Mouse (Mus musculus): Measurements from ENCODE around the gene Nadsyn1. TPM values are rescaled to one million over a fixed set of nuclear protein-coding genes. Genes with fewer than 3 reads are reported as not detected.

Nadsyn1 gene
- total and polyA plus RNA-seq, 3 experiments, result 7.4 to 10.0 TPM; not detected in 1

DNA sequence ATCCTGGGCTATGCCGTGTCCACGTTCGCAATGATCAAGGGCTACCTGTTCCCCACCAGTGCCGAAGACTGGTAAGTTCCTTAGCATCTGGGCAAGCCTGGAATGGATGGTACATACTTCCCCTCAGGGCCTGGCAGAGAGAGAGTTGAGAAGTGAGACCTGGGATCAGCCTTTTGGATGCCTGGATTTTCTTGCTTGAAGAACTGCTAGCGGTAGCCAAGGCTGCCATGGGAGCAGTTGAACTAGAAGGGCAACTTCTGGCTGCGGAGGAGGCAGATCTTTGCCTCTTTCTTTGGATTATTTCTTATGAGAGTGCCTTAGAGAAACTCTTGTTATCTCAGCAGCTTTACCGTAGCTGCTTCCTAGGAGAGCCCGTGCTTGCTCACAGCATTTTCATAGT lies 18.7 kb upstream of the Nadsyn1 start:
- TF ChIP-seq CTCF (IDR thresholded peaks at IDR 0.05 in 2 of 3, conservative IDR thresholded peaks at IDR 0.05 in 1 of 3; ENCODE audit: control insufficient read depth in 1 of 3, insufficient read depth in 1 of 3, low read depth in 2 of 3, low read length in 3 of 3, poor library complexity in 1 of 3, severe bottlenecking in 1 of 3), result no peak
- no peak for TF ChIP-seq E2F4 (IDR thresholded peaks at IDR 0.05; ENCODE audit: borderline replicate concordance, low read depth, low read length)
- TF ChIP-seq MXI1 (IDR thresholded peaks at IDR 0.05; ENCODE audit: low read depth, low read length), result no peak
- no peak for TF ChIP-seq KAT2A (conservative IDR thresholded peaks at IDR 0.05; ENCODE audit: low read depth, low read length)
- no peak for TF ChIP-seq HCFC1 (IDR thresholded peaks at IDR 0.05; ENCODE audit: low read depth, low read length)
- TF ChIP-seq ETS1 (IDR thresholded peaks at IDR 0.05; ENCODE audit: low read depth, low read length), result no peak
- TF ChIP-seq TBP (IDR thresholded peaks at IDR 0.05; ENCODE audit: low read depth, low read length), result no peak
- no peak for TF ChIP-seq SIN3A (IDR thresholded peaks at IDR 0.05; ENCODE audit: low read length)
- no peak for TF ChIP-seq POLR2AphosphoS5 (IDR thresholded peaks at IDR 0.05; ENCODE audit: borderline replicate concordance, low read depth, low read length)
- TF ChIP-seq ZC3H11A (IDR thresholded peaks at IDR 0.05; ENCODE audit: low read depth, low read length), result no peak
- no peak for TF ChIP-seq GATA1 (IDR thresholded peaks at IDR 0.05; ENCODE audit: low read depth, low read length)
- TF ChIP-seq POLR2AphosphoS2 (IDR thresholded peaks at IDR 0.05; ENCODE audit: low read length), result no peak
- no peak for TF ChIP-seq POLR2A (IDR thresholded peaks at IDR 0.05; ENCODE audit: control insufficient read depth in 1 of 2, insufficient read depth in 1 of 2, low read depth in 1 of 2, low read length in 2 of 2, poor library complexity in 1 of 2)
- H3K4me1 ChIP-seq (ENCODE audit: control insufficient read depth in 1 of 2, insufficient read depth in 2 of 2, low read length in 2 of 2), result no peaks in the 10 kb centered on the region
- peaks cover 0 to 2% of the 10 kb centered on the region in 2 experiments; a peak in 2 of 4 replicates for H3K36me3 ChIP-seq (ENCODE audit: control insufficient read depth in 1 of 2, insufficient read depth in 2 of 2, low read length in 2 of 2)
- DNase-seq (ENCODE audit: low read depth, low spot score), result no peak
- H3K9me3 ChIP-seq (replicated peaks; ENCODE audit: insufficient read depth, low read length), result no peaks in the 10 kb centered on the region
- H3K79me2 ChIP-seq (ENCODE audit: control insufficient read depth, insufficient read depth, low read length, poor library complexity), result no peaks in the 10 kb centered on the region
- H3K4me3 ChIP-seq (ENCODE audit: control insufficient read depth in 1 of 2, insufficient read depth in 1 of 2, low read depth in 2 of 2, low read length in 2 of 2), result no peak overlapping the region
- H3K27me3 ChIP-seq (ENCODE audit: control insufficient read depth in 1 of 2, insufficient read depth in 2 of 2, low read length in 2 of 2), result no peaks in the 10 kb centered on the region
- H3K27ac ChIP-seq (ENCODE audit: control insufficient read depth, low read depth, low read length), result no peak overlapping the region
- H3K9ac ChIP-seq (ENCODE audit: control insufficient read depth, low read depth, low read length, poor library complexity, severe bottlenecking), result no peak overlapping the region

DNA sequence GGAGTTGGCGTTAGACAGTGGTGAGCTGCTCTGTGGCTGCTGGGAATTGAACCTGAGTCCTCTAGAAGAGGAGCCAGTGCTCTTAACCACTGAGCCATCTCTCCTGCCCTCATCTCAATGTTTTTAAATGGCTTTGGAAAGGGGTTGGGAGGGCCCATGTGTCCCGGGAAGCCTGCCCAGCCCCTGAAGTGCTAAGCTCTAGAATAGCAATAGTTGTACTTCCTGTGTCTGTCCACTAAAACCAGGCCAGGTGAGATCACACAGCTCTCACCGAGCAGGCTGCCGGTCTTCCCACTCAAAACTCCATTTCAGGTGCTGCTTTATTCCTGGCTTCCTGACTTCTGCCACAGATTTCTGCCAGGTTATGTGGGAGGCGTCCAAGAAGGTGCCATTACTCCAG lies 17.5 kb upstream of the Nadsyn1 start:
- no peaks in the 10 kb centered on the region for H3K4me1 ChIP-seq (ENCODE audit: control insufficient read depth in 1 of 2, insufficient read depth in 2 of 2, low read length in 2 of 2)
- DNase-seq (ENCODE audit: low read depth, low spot score), result no peak
- TF ChIP-seq USF2 (IDR thresholded peaks at IDR 0.05; ENCODE audit: borderline replicate concordance in 1 of 2, insufficient read depth in 1 of 2, low read depth in 1 of 2, low read length in 2 of 2) (no peak), POLR2A (IDR thresholded peaks at IDR 0.05; ENCODE audit: control insufficient read depth in 1 of 2, insufficient read depth in 1 of 2, low read depth in 1 of 2, low read length in 2 of 2, poor library complexity in 1 of 2) (no peak), NRF1 (IDR thresholded peaks at IDR 0.05; ENCODE audit: insufficient read depth, low read depth, low read length, poor library complexity, severe bottlenecking) (no peak), MAZ (IDR thresholded peaks at IDR 0.05; ENCODE audit: low read depth, low read length) (no peak), E2F4 (IDR thresholded peaks at IDR 0.05; ENCODE audit: borderline replicate concordance, low read depth, low read length) (no peak), UBTF (IDR thresholded peaks at IDR 0.05; ENCODE audit: borderline replicate concordance, insufficient read depth, low read depth, low read length) (no peak), SMC3 (IDR thresholded peaks at IDR 0.05; ENCODE audit: low read depth, low read length) (no peak), RCOR1 (IDR thresholded peaks at IDR 0.05; ENCODE audit: low read depth, low read length) (no peak)
- H3K27me3 ChIP-seq (ENCODE audit: control insufficient read depth in 1 of 2, insufficient read depth in 2 of 2, low read length in 2 of 2), result no peaks in the 10 kb centered on the region
- no peak overlapping the region for H3K9ac ChIP-seq (ENCODE audit: control insufficient read depth, low read depth, low read length, poor library complexity, severe bottlenecking)
- no peaks in the 10 kb centered on the region for H3K79me2 ChIP-seq (ENCODE audit: control insufficient read depth, insufficient read depth, low read length, poor library complexity)
- no peak overlapping the region for H3K4me3 ChIP-seq (ENCODE audit: control insufficient read depth in 1 of 2, insufficient read depth in 1 of 2, low read depth in 2 of 2, low read length in 2 of 2)
- no peak overlapping the region for H3K27ac ChIP-seq (ENCODE audit: control insufficient read depth, low read depth, low read length)
- H3K36me3 ChIP-seq (ENCODE audit: control insufficient read depth in 1 of 2, insufficient read depth in 2 of 2, low read length in 2 of 2), result peaks cover 0 to 2% of the 10 kb centered on the region in 2 experiments; a peak in 2 of 4 replicates
- H3K9me3 ChIP-seq (replicated peaks; ENCODE audit: insufficient read depth, low read length), result no peaks in the 10 kb centered on the region

Measured in MEL (cell line).